Mouse (Mus musculus) midbrain, embryonic 14.5 days (tissue): ENCODE data around the gene BC028528. TPM values are rescaled to one million over a fixed set of nuclear protein-coding genes. Genes with fewer than 3 reads are reported as not detected.

Experiments used
- ATAC-seq: fragments of 200-750 bp; cut with Nextera tagmentation; 2 replicates; pipeline ENCODE4 v1.8.0; 2017; ENCODE audit warnings: moderate number of reproducible peaks, moderate library complexity; ENCODE audit not compliant: low FRiP score, low TSS enrichment
- DNase-seq: peaks from one replicate; pipeline ENCODE4 v3.0.0-alpha.2; 2015
- H3K27ac ChIP-seq: fragments of 300-500 bp; sonication (generic); replicated peaks from 2 replicates; pipeline ENCODE4 v1.5.1; 2014; ENCODE audit warnings: mild to moderate bottlenecking, low read depth, low read length, moderate library complexity
- H3K27me3 ChIP-seq: fragments of 300-500 bp; sonication (generic); 2 replicates; pipeline ENCODE4 v1.6.1; 2014; ENCODE audit warnings: low read length, control low read depth, mixed read lengths; ENCODE audit not compliant: control insufficient read depth, insufficient read depth
- H3K36me3 ChIP-seq: fragments of 300-500 bp; sonication (generic); 2 replicates; pipeline ENCODE4 v1.6.1; 2014; ENCODE audit warnings: low read length, control low read depth; ENCODE audit not compliant: control insufficient read depth, insufficient read depth
- H3K4me1 ChIP-seq: fragments of 300-500 bp; sonication (generic); 2 replicates; pipeline ENCODE4 v1.6.1; 2014; ENCODE audit warnings: mild to moderate bottlenecking, antibody characterized with exemption, low read length, control low read depth; ENCODE audit not compliant: control insufficient read depth, insufficient read depth
- H3K4me2 ChIP-seq: fragments of 300-500 bp; sonication (generic); 2 replicates; pipeline ENCODE4 v1.6.1; 2014; ENCODE audit warnings: mild to moderate bottlenecking, low read length, moderate library complexity
- H3K4me3 ChIP-seq: fragments of 300-500 bp; sonication (generic); replicated peaks from 2 replicates; pipeline ENCODE4 v1.5.1; 2014; ENCODE audit warnings: low read depth, low read length
- H3K9ac ChIP-seq: fragments of 300-500 bp; sonication (generic); replicated peaks from 2 replicates; pipeline ENCODE4 v1.6.1; 2014; ENCODE audit warnings: mild to moderate bottlenecking, low read length, moderate library complexity
- H3K9me3 ChIP-seq: fragments of 300-500 bp; sonication (generic); 2 replicates; pipeline ENCODE4 v1.6.1; 2016; ENCODE audit warnings: low read length, control low read depth, mixed read lengths; ENCODE audit not compliant: control insufficient read depth
- WGBS: fragments of 180-500 bp; shearing (Covaris S2); extraction: QIAGEN DNeasy Blood & Tissue Kit; methylation state at CpG from one replicate; pipeline ENCODE4 v1.1.7; 2014; 5-methylcytosine and 5-hydroxymethylcytosine counted together
- polyA plus RNA-seq: library from polyadenylated mRNA; unstranded; fragments of >200 nt; fragmentation: Nextera tagmentation; extraction: Ambion mirVana; gene quantifications from 2 replicates; pipeline ENCODE4 v1.2.1, GENCODE M21; 2014

BC028528 gene
- polyA plus RNA-seq, 1 experiment from 2014 or later: 14.9 TPM

DNA sequence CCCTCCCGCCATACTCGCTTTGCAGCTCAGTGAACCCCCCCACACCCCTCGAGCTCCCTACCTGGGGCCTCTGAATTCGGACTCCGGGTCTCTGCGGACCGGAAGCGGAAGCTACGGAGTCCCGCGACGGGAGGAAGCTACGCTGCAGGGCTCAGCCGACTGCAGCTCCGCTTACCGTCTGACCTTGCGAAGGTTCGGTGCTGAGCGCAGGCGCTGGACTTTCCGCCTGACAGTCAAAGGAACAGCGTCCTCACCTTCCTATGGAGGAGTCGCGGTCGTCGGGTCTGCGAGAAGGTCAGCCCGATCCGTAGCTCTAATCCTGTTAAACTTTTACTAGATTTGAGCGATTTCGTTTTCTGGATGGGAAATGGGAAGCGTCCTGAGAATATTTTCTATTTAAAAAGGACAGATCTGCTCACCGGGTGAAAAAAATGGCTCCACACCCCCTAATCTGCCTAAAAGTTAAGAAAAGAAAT lies 20.4 kb downstream of the BC028528 start, which contains the start of gene Mrps21:
Gene Mrps21, minus strand, starts transcription at position 128 of the 476 bp plus-strand sequence.
- peak within 1 kb of the TSS; percentile 86 for H3K4me2 ChIP-seq
- H3K4me1 ChIP-seq: peaks cover 13% of the 10 kb centered on the region

GRCm38 (mm10) chr3:95870976-95871375 lies 20.8 kb downstream of the BC028528 start:
- Histone ChIP-seq H3K27me3 (no peaks in the 10 kb centered on the region), H3K9ac (peak overlapping the region; percentile 78), H3K4me1 (peaks cover 13% of the 10 kb centered on the region), H3K4me2 (peak overlapping the region; percentile 86), H3K9me3 (no peaks in the 10 kb centered on the region), H3K27ac (peak overlapping the region; percentile 52; the same call in 1 of the 2 replicates), H3K4me3 (peak overlapping the region; percentile 65), H3K36me3 (peaks cover 27% of the 10 kb centered on the region)
- 10% methylated on average over 15 of the region's 15 CpGs for WGBS
- DNase-seq (no peak), ATAC-seq (no peak)

More for the DNA sequence above, 20.4 kb downstream of the BC028528 start, which contains the start of gene Mrps21:
- under 1% methylated on average over 33 of the region's 33 CpGs for WGBS
- Histone ChIP-seq H3K27ac (peak within 1 kb of the TSS; percentile 80), H3K27me3 (no peaks in the 10 kb centered on the region), H3K9ac (peak within 1 kb of the TSS; percentile 78), H3K36me3 (peaks cover 25% of the 10 kb centered on the region), H3K4me3 (peak within 1 kb of the TSS; percentile 65), H3K9me3 (no peaks in the 10 kb centered on the region)
- DNase-seq: peak; percentile 93
- ATAC-seq: peak; percentile 89

DNA sequence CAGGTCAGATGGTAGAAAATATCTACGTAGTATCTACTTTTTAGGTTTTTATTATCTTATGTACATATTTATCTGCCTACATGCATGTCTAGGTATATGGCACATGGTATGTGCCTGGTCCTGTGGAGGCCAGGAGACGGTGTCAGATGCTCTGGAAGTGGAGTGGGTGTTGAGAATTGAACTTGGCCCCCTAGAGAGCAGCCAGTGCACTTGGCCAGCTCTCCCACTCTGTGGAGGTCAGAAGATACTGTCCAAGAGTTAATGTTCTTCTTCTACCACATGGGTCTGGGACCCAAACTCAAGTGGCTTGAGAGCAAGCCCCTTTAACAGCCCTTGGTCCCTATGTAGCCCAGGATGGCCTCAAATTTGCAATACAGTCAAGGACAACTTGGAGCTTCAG lies 24.4 kb downstream of the BC028528 start:
- no peak for ATAC-seq
- 94% methylated on average over 2 of the region's 2 CpGs for WGBS
- Histone ChIP-seq H3K27ac (no peak overlapping the region), H3K4me1 (peaks cover 11% of the 10 kb centered on the region), H3K27me3 (no peaks in the 10 kb centered on the region), H3K4me3 (no peak overlapping the region), H3K9ac (no peak overlapping the region), H3K4me2 (no peak overlapping the region), H3K9me3 (no peaks in the 10 kb centered on the region), H3K36me3 (peaks cover 48% of the 10 kb centered on the region)
- no peak for DNase-seq

DNA sequence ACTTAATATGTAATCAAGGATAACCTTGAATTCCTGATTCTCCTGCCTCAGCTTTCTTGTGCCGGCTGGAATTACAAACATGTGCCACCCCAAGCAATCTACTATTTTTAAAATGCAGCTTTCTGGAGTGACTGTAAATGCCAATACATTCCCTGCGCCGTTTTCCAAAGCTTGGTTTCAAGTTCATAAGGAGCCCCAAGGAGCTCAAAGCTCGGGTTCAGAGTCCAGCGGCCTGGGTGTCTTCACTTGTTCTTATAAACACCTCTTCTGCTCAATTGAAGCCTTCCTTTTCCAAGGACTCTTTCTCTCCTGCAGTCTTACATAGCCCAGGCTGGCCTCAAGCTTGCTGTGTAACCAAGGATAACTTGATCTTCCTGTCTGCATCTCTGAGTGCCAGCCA lies 25.7 kb downstream of the BC028528 start:
- Histone ChIP-seq H3K4me1 (peaks cover 6% of the 10 kb centered on the region; the same call in 1 of the 2 replicates), H3K36me3 (peaks cover 48% of the 10 kb centered on the region), H3K4me2 (no peak overlapping the region), H3K4me3 (no peak overlapping the region), H3K9me3 (no peaks in the 10 kb centered on the region), H3K27me3 (no peaks in the 10 kb centered on the region), H3K9ac (no peak overlapping the region), H3K27ac (no peak overlapping the region)
- DNase-seq: no peak
- ATAC-seq: no peak
- WGBS: 95% methylated on average over 5 of the region's 5 CpGs

GRCm38 (mm10) chr3:95865571-95865970 lies 26.2 kb downstream of the BC028528 start:
- no peak overlapping the region for H3K4me2 ChIP-seq
- DNase-seq (no peak), ATAC-seq (no peak)
- no peak overlapping the region for H3K9ac ChIP-seq
- no peaks in the 10 kb centered on the region for H3K9me3 ChIP-seq
- 95% methylated on average over 20 of the region's 20 CpGs for WGBS
- H3K27ac ChIP-seq: no peak overlapping the region
- no peaks in the 10 kb centered on the region for H3K27me3 ChIP-seq
- no peak overlapping the region for H3K4me3 ChIP-seq
- H3K4me1 ChIP-seq: peaks cover 2% of the 10 kb centered on the region; the same call in 1 of the 2 replicates
- peaks cover 48% of the 10 kb centered on the region for H3K36me3 ChIP-seq

- Histone ChIP-seq H3K4me3 (no peak overlapping the region), H3K4me1 (no peaks in the 10 kb centered on the region), H3K4me2 (no peak overlapping the region), H3K36me3 (peaks cover 48% of the 10 kb centered on the region), H3K27ac (no peak overlapping the region), H3K27me3 (no peaks in the 10 kb centered on the region), H3K9me3 (no peaks in the 10 kb centered on the region), H3K9ac (no peak overlapping the region)
- DNase-seq (no peak), ATAC-seq (no peak)
- WGBS: 93% methylated on average over 5 of the region's 5 CpGs
These were observed 26.8 kb downstream of the BC028528 start for GRCm38 (mm10) chr3:95865050-95865449.

GRCm38 (mm10) chr3:95863578-95863977 lies 28.2 kb downstream of the BC028528 start:
- WGBS: 83% methylated on average over 7 of the region's 7 CpGs
- no peak overlapping the region for H3K4me3 ChIP-seq
- H3K4me1 ChIP-seq: no peaks in the 10 kb centered on the region
- H3K36me3 ChIP-seq: peaks cover 41% of the 10 kb centered on the region
- H3K4me2 ChIP-seq: no peak overlapping the region
- DNase-seq: no peak
- no peak overlapping the region for H3K27ac ChIP-seq
- H3K9me3 ChIP-seq: no peaks in the 10 kb centered on the region
- no peak for ATAC-seq
- no peak overlapping the region for H3K9ac ChIP-seq
- H3K27me3 ChIP-seq: no peaks in the 10 kb centered on the region

DNA sequence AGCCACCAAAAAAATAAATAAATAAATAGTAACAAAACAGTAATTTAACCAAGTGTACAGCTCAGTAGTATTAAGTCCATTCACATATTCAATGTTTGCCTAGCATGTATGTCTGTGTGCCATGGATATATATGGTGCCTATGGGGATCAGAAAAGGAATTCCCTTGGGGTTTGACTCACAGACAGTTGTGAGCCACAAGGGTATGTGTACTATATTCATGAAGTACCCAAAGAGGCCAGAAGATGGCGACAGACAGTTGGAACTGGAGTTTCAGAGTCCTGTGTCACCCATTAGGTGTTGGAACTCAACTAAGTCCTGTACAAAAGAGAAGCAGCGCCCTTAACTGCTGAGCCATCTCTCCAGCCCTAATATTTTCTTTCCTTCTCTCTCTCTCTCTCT lies 30.0 kb downstream of the BC028528 start:
- no peaks in the 10 kb centered on the region for H3K9me3 ChIP-seq
- no peaks in the 10 kb centered on the region for H3K27me3 ChIP-seq
- no peak overlapping the region for H3K9ac ChIP-seq
- no peak overlapping the region for H3K4me3 ChIP-seq
- no peak overlapping the region for H3K27ac ChIP-seq
- peak; percentile 87 for DNase-seq
- no peaks in the 10 kb centered on the region for H3K4me1 ChIP-seq
- 30% methylated on average over 2 of the region's 2 CpGs for WGBS
- peaks cover 26% of the 10 kb centered on the region for H3K36me3 ChIP-seq
- no peak overlapping the region for H3K4me2 ChIP-seq
- ATAC-seq: no peak; the same call in 1 of the 2 replicates

- Histone ChIP-seq H3K27me3 (no peaks in the 10 kb centered on the region), H3K9ac (no peak overlapping the region), H3K9me3 (no peaks in the 10 kb centered on the region), H3K36me3 (peaks cover 22% of the 10 kb centered on the region), H3K4me3 (no peak overlapping the region), H3K4me1 (0 out of 2 replicates have a peak, but pooled peaks cover 3% of the 10 kb centered on the region), H3K27ac (no peak overlapping the region), H3K4me2 (no peak overlapping the region)
- ATAC-seq: no peak
- WGBS: 77% methylated on average over 10 of the region's 10 CpGs
- no peak for DNase-seq
These were observed 30.6 kb downstream of the BC028528 start for GRCm38 (mm10) chr3:95861216-95861615.
